Mouse (Mus musculus) frontal cortex, adult (tissue): ENCODE results near the gene 4930404H24Rik.

Experiments used
- ATAC-seq: cut with Nextera tagmentation; 2 replicates; pipeline ENCODE4 v1.9.2; 2017; ENCODE audit warnings: mild to moderate bottlenecking, moderate library complexity, mixed read lengths; ENCODE audit not compliant: low TSS enrichment

Gene 4930404H24Rik

DNA sequence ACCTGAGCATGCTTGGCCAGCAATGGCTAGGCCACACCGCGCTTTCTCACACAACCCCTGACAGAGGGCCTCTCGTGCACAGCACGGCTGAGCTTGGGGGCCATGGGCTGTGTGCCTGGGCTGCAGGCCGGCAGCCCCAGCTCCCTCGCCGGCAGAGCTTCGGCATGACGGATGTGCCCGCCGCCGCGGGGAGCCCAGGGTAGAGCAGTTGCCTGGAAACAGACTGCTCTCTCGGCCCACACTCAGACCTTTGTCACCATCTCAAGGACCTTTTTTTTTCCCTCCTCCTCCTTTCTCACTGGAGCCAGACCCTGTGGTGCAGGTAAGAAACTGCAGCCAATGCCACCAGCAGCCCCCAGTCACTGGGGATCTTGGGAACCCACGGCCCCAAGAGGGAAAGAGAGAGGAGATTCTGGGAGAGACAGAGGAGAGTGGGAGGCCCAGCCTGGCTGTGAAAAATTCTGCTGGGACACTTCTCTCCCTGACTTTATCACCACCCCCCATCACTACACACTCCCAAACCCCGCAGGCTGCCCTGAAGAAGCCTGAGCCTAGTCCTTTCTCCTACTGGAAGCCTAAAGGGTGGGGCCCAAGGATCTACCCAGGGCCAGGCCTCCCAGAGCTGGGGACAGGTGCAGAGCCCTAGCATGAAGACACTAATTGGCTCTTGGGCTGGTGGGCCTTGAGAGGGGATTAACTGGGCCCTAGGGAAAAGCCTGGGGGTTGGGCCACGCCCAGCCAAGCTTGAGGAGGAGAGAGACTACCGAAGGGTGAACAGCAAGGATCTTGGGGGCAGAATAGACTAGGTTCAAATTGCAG lies 16.8 kb downstream of the 4930404H24Rik start:
- peak; percentile 69 for ATAC-seq

DNA sequence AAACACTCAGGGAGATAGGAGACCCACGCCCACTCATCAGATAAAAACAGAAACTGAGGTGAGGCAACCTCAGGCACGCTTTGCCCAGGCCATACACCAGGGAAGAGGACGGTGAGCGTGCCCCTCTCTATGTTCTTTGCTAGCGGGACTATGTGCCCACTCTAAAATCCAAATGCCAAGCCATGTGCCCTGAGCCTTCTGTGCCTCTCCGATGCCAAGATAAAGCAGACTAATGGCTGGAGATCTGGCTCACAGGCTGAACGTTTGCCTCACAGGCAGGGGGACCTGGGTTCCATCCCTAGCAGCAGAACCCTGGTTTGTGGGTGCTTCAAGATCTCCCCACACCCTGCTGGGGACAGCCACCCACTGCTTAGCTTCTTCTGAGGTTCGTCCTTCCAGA lies 17.5 kb downstream of the 4930404H24Rik start:
- ATAC-seq = no peak

DNA sequence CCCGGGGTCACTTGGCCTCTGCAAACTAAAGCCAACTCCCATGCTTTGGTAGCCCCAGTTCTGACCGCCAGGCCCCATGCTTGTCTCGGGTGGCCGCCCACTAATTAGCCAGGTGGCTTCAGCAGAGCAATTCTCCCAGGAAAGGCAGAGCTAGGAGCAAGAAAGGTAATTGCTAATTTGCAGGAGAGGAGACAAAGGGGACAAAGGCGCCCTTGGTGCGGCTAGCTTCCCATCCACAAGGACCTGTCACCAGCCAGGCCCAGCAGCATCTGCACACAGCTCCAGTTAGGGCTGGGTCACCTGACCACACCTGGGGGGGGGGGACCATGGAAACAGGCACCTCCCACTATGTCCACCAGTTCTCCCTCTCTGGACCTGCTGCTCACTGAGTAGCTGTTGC lies 19.0 kb downstream of the 4930404H24Rik start:
- ATAC-seq = no peak

DNA sequence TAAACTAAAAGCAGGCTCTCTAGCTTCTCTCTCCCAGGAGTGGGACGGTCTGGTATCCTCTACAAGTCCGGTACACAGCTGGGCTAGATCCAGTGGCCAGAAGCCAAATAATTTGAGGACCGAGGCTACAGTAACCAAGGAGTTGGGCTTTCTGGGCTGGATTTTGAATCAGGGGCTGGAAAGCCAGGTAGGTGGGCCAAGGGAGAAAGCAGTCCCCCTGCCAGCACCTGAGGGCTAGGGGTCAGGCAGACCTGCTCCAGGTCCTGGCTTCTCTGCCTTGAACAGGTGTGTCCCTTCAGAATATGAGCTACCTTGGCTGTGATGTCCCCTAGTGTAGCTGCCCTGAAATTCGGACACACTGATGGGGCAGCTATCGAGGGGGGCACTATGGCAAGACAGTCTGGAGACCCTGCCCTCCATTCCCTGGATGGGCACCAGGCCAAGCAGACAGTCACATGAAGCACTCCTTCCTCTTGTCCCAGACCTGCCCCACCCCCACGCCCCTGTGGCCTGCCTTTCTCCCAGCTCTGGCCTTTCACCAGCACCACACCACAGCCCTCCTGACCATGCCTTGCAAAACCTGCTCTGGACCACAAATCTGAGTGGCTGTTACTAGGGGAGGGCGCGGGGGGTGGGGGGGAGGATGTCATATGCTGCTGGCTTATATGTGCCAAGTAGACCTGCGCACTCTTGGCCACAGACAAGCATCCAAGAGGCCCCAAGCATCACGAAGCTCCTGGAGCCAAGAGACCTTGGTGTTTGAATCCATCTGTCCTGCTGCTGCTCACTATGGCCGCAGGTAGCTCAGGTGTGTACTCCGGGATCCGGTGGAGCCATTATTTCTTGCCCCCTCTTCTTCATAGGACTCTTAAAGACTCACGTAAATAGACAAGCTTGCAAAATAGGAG lies 20.1 kb downstream of the 4930404H24Rik start:
- no peak for ATAC-seq

DNA sequence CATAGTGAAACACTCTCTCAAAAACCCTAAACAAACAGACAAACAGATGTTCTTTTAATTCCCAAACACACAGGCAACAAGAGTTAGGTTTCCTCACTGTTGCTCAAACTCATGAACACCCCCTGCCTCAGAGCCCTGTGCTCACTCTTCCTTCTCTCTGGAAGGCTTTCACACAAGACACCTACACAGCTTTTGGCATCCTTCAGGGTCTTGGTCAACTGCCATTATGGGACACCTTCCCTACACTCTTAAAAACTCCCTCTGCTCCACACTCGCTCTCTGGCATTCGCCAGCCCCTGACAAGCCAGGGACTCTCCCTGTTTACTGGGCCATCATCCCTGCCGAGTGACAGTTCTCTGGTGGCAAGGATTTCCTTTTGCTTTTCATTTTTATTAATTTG lies 21.4 kb downstream of the 4930404H24Rik start:
- 0 out of 2 replicates have a peak, but pooled peaks have one; percentile 29 for ATAC-seq

DNA sequence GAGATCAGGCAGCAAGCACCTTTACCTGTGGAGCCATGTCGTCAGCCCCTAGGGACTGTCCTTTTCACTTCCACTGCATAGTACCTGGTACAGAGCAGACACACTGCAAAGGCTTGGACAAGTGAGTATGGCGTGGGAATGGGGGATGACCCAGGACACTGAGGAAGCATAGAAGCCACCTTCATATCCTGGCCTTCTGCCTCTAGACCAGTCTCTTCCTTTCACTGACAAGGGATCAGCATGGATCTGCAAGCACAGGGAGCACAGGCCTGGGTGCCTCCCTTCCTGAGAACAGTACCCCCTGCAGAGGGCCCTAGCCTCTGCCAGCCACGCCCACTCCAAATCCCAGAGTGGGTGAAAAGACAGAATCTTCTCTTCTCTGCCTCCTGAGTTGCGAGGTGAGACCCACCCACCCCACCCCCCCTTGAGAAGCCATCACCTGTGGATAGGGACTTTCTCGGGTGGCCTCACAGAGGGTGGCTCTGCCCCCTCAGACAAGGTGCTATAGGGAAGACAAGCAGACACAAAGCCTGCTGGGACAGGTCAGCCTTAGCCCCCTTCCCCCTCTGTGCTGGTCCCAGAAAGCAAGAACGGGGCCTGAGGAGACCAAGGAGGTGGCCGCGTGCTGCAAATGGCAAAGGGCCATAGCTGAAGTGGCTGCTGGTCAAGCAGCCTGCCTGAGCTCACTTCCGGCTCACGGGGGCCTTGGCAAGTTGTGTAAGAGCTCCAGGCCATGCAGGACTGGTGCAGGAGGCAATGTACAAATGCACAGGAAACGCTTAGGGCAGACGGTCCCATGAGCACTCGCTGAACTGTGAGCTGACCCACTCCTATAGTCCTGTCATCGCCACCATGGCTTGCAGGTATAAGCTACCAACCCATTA lies 22.1 kb downstream of the 4930404H24Rik start:
- ATAC-seq = no peak

DNA sequence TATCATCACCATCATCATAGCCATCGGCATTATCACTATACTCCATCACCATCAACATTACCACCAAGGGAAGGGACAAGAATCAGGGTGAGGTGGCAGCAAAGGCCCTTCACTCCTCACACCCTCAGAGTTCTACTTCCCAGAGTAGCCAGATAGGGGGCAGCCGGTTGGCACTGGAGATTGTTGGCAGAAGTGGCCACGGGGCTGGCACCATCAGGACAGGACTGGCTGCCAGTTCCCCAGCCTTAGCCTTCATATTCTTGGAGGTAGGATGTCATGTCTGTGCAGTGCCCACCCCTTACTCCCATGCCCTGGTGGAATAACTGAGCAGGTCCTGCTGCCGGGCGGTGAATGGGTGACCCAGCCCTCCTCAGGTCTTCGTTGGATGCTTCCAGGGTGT lies 23.0 kb downstream of the 4930404H24Rik start:
- ATAC-seq = no peak

DNA sequence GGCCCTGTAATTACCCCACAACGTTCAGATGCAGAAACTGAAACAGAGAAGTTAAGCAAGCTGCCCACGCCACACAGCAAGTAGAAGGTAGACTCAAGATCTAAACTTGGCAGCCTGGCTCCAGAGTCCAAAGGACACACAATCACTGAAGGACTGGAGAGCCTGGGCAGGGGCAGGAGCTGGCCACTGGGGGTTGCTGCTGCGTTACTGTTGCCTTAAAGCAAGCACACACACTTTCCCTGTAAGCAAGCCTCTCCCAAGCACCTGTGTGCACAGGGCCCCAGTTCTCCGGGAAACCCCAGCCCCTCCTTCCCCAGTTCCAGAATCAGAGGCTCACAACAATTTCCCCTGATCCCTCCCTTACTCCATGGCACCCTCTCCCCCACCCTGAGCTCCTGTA lies 24.4 kb downstream of the 4930404H24Rik start:
- ATAC-seq = no peak

DNA sequence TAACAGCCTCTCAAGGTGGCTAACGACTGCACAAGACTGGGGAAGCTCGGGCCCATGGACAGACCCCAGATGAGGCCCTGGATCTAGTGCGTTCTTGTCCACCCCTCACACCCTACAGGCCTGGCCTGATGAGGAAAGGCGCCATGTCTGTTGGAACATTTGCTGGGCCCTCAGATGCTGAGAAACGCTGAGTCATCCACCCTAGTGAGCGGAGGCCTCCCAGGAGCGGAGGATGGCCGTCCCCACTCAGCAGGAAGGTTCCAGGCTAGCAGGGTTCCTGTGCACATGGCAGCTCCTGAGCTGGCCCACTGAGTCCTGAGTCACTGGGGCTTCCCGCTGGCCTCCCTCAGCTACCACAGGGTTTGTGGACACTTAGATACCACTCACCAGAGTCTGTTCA lies 27.5 kb downstream of the 4930404H24Rik start:
- ATAC-seq = peak; percentile 47

DNA sequence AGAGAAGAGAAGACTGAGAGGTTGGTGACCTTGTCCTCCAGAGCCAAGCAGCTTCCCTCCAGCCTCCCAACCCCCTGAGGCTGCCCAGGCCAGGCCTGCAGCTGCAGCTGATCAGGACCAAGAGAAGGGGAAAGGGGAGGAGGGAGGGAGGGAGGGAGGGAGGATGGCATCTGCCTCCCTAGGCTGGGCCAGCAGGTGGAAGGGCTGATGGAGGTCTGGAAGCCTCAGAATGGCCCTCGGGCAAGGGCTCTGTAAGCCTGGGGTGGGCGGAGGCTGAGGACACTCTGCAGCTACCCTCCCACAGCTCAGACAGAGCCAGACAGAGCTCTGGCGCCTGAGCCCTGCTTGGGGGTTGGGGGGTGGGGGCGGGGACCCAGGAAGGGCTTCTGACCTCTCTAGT lies 29.7 kb downstream of the 4930404H24Rik start:
- ATAC-seq = no peak

DNA sequence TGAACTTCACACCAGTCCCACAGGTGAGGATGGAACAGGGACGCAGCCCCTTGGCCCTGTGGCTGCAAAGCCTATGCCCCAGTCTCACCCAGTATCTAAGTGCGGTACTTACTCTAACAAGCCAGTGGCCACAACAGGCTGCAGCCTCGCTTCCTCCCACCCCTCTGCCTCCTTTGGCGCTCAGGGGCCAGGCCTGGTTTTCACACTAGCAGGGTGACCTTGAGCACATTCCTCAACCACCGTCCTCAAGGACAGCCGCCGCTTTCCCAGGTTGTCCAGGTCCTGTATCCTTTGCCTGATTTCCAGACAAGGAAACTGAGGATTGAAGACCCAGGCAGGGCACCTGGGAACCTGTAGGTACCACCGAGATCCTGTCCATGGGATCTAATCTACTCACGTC lies 30.6 kb downstream of the 4930404H24Rik start:
- no peak for ATAC-seq

DNA sequence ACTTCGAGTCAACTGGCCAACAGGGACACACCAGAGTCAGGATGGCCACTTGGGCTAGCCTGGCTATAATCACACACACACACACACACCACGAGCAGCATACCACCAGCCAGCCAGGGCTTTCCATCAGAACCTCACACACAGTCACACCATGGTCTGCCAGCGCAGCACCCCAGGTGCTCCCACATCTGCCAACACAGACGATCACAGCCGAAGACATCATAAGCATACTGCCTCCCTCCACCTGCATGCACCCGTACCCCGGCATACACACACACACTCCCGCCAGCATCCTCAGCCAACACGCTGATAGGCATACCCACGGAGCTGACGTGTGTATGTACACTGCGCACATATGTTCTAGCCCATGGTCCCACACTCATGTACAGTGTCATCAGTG lies 31.1 kb downstream of the 4930404H24Rik start:
- ATAC-seq = no peak

DNA sequence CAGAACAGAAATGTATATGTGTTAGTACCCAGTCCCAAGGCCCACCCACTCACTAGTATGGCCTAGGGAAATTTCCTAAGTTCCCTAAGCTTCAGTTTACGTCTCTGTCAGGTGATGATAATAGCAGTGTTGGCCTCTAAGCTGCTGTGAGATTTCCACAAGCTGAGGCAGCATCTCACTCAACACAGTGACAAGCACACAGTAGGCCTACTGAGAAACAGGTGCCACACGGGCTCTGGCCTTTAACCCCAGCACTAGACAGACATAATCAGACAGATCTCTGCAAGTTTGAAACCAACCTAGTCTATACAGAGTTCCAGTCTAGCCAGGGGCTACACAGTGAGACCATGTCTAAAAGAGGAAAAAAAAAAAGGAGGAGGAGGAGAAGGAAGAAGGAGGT lies 32.1 kb downstream of the 4930404H24Rik start:
- ATAC-seq = no peak

DNA sequence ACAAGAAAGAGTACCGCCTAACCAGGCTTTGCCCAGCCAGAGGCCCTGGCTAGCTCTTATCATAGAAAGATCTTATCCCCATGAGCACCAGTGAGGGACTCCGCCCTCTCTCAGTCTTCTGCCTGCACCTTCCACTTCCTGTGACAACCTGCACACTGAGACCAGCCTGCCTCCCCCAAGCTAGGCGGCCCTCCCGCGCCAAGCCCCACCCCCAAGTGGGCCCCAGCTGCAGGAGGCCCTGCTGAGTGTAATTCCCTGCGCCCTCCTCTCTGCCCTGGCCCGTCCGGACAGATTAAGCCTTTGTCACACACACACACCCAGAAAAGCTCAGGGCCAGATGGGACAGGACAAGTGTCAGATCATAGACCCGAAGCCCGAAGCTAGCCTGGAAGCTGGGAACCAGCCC lies 33.3 kb downstream of the 4930404H24Rik start:
- no peak for ATAC-seq

DNA sequence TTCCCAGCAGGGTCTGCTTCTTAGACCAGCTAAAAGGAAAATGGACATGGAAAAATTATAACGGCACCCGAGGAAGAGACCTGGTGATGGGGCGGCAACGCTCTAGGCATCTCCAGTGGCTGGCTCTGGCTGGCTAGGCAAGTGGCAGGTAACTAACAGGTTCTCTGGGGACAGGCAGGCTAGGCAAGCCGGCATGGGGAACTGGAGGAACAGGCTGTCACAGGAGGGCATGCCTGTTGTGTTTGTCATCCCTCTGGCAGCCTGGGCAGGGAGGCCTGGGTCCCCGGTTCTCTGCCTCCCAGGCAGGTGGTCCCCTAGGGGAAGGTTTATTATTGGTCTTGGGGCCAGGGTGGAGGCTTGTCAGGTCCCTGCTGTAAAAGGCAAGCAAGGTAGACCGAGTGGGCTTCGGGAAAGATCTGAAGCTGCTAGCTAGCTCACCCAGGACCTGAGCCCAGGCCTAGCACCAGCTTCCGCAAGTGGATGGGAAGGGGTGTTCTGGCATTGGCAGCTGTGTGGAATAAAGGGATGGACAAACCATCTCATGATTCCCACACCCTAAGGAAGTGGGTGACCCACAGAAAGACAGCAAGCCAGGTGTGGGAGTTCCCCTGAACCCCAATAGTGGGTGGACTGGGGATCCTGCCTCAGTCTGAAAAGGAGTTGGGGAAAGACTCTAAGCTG lies 34.4 kb downstream of the 4930404H24Rik start:
- no peak for ATAC-seq

DNA sequence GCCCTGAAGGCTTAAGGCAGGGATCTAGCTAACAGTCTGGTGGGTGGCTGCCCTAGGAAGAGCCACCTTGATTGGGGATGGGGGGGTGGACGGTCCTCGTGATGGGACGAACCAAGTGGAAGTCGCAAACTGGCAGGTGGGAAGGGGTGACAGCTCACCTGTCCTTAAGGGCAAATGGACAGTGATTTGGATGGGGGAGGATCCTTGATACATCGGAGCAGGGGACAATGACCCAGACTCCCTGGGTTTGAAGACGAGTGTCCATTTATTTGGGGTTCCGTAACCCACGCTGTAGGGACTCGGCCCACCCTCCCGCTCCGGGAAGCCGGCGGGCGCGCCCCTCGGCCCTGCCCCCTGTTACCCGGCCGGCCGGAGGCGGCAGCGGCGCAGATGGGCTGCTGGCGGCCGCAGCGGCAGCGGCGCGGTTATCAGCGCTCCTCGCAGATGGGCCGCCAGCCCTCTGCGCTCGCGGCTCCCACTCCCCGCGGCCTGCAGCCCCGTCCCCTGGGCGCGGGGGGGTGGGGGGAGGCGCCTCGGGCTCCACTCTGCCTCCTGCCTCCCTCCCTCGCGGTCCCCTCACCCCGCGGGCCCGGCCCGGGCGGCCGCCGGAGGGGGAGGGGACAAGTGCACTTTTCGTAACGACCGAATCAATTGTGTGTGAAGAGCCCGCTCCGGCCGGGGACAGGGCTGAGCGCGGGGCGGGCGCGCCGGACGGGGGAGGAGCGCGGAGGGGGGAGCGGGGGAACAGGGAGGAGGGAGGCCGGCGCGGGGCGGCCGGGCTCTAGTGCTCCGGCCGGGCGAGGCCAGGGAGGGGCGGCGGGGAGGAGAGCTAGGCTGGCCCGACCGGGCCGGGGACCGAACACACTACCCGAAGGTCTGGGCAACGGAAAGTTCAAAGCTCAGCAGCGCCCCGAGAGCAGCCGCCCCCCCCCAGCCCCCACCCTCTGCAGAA lies 35.3 kb downstream of the 4930404H24Rik start:
- ATAC-seq = no peak

DNA sequence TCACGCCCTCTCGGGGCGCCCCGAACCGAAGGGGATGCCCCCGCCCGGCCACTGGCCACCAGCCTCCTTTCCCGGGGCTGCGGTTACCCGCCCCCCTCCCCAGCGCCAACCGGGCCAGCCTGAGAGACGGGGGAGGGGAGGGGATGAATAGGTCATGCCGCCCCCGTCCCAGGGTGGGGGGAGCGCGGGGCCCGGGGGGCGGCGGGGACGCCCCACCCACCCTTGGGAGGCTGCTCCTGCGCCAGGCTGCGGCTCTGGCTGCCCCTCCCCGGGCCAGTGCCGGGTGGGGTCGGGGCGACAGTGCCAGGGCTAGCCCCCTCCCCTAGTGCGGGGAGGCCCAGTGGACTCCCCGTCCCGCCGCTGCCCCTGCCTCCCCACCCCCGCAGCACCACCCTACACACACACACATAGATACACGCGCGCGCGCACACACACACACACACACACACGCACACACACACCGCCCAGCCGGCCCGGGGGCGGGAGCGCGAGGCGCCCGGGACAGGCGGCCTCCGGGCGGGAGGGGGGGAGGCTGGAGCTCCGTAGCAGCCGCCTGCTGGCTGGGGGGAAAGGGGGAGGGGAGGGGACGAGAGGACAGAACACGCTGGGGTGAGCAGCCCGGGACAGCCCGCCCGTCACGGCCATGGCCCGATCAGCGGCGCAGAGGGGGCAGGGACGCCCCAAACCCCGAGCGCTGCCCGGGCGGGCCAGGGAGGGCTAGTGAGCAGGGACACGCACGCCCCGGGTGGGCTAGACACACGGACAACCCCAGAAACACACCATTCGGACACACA lies 36.2 kb downstream of the 4930404H24Rik start:
- ATAC-seq = no peak

DNA sequence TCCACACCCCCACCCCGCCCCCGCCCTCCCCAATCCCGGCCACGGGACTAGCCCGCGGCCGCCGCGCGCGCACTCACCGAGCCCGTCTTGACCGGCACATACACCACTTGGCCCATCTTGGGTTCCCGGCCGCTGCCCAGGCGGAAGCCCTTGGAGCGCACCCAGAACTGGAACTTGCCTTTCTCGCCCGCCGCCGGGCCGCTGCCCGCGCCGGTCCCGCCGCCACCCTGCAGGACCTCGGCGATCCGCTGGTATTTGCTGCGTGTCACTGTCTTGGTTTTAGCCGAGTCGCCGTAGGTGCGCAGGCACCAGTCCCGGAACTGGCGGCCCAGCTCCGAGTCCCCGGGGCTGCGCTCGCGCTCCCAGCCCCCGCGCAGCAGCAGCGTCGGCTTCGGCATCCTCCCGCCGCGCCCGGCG lies 36.8 kb downstream of the 4930404H24Rik start:
- ATAC-seq = peak; percentile 35
